Mouse (Mus musculus): ENCODE measurements around the gene Cryzl2. TPM values are rescaled to one million over a fixed set of nuclear protein-coding genes. Genes with fewer than 3 reads are reported as not detected.
A peak's percentile ranks its signal among the peaks of the same experiment; 100 is the strongest.

Cryzl2 gene
- polyA plus RNA-seq (2011; ENCODE audit: insufficient read depth, insufficient read length, low replicate concordance, missing spikeins): 6.3 and 9.1 TPM in 2 replicates

GRCm38 (mm10) chr1:157458421-157459208, at the start of gene Cryzl2:
Gene Cryzl2, plus strand, starts transcription at chr1:157458577.
- WGBS: 11% methylated on average over 28 of the region's 29 CpGs
- TF ChIP-seq CTCF (IDR thresholded peaks at IDR 0.05; ENCODE audit: control insufficient read depth, insufficient read depth, low read length) (peak; percentile 80), POLR2A (IDR thresholded peaks at IDR 0.05; ENCODE audit: borderline replicate concordance, control insufficient read depth, low read depth, low read length) (peak; percentile 58; the same call in 1 of the 2 replicates)
- Histone ChIP-seq H3K27ac (ENCODE audit: control insufficient read depth, insufficient read depth, low read depth, low read length, poor library complexity) (no peak within 1 kb of the TSS), H3K4me1 (ENCODE audit: control insufficient read depth, insufficient read depth, low read length) (no peaks in the 10 kb centered on the region; the same call in 1 of the 2 replicates), H3K4me3 (replicated peaks; ENCODE audit: control insufficient read depth, low read depth, low read length) (peak within 1 kb of the TSS; percentile 57)

GRCm38 (mm10) chr1:157409648-157410047, 48.7 kb upstream of the Cryzl2 start:
- no peaks in the 10 kb centered on the region; the same call in none of the 2 replicates for H3K4me1 ChIP-seq (ENCODE audit: control insufficient read depth, insufficient read depth, low read length)
- 70% methylated on average over 2 of the region's 2 CpGs for WGBS
- no peak for TF ChIP-seq CTCF (IDR thresholded peaks at IDR 0.05; ENCODE audit: control insufficient read depth, insufficient read depth, low read length)
- TF ChIP-seq POLR2A (IDR thresholded peaks at IDR 0.05; ENCODE audit: borderline replicate concordance, control insufficient read depth, low read depth, low read length): no peak
- H3K4me3 ChIP-seq (replicated peaks; ENCODE audit: control insufficient read depth, low read depth, low read length): no peak overlapping the region
- H3K27ac ChIP-seq (ENCODE audit: control insufficient read depth, insufficient read depth, low read depth, low read length, poor library complexity): no peak overlapping the region

- Histone ChIP-seq H3K27ac (ENCODE audit: control insufficient read depth, insufficient read depth, low read depth, low read length, poor library complexity) (no peak overlapping the region), H3K4me1 (ENCODE audit: control insufficient read depth, insufficient read depth, low read length) (no peaks in the 10 kb centered on the region; the same call in none of the 2 replicates), H3K4me3 (replicated peaks; ENCODE audit: control insufficient read depth, low read depth, low read length) (no peak overlapping the region)
- WGBS: 5% methylated on average over 8 of the region's 8 CpGs
- TF ChIP-seq CTCF (IDR thresholded peaks at IDR 0.05; ENCODE audit: control insufficient read depth, insufficient read depth, low read length) (no peak), POLR2A (IDR thresholded peaks at IDR 0.05; ENCODE audit: borderline replicate concordance, control insufficient read depth, low read depth, low read length) (no peak)
These were observed 47.4 kb upstream of the Cryzl2 start for GRCm38 (mm10) chr1:157410937-157411336.

GRCm38 (mm10) chr1:157411341-157411710, 47.1 kb upstream of the Cryzl2 start:
- Histone ChIP-seq H3K4me1 (ENCODE audit: control insufficient read depth, insufficient read depth, low read length) (no peaks in the 10 kb centered on the region; the same call in none of the 2 replicates), H3K4me3 (replicated peaks; ENCODE audit: control insufficient read depth, low read depth, low read length) (peak overlapping the region; percentile 67), H3K27ac (ENCODE audit: control insufficient read depth, insufficient read depth, low read depth, low read length, poor library complexity) (no peak overlapping the region)
- TF ChIP-seq CTCF (IDR thresholded peaks at IDR 0.05; ENCODE audit: control insufficient read depth, insufficient read depth, low read length) (no peak), POLR2A (IDR thresholded peaks at IDR 0.05; ENCODE audit: borderline replicate concordance, control insufficient read depth, low read depth, low read length) (no peak)
- WGBS: 2% methylated on average over 4 of the region's 4 CpGs

- H3K4me1 ChIP-seq (ENCODE audit: control insufficient read depth, insufficient read depth, low read length): no peaks in the 10 kb centered on the region; the same call in none of the 2 replicates
- no peak for TF ChIP-seq CTCF (IDR thresholded peaks at IDR 0.05; ENCODE audit: control insufficient read depth, insufficient read depth, low read length)
- TF ChIP-seq POLR2A (IDR thresholded peaks at IDR 0.05; ENCODE audit: borderline replicate concordance, control insufficient read depth, low read depth, low read length): no peak
- WGBS: under 1% methylated on average over 67 of the region's 85 CpGs
- peak overlapping the region; percentile 67 for H3K4me3 ChIP-seq (replicated peaks; ENCODE audit: control insufficient read depth, low read depth, low read length)
- H3K27ac ChIP-seq (ENCODE audit: control insufficient read depth, insufficient read depth, low read depth, low read length, poor library complexity): peak overlapping the region; percentile 55; the same call in 1 of the 2 replicates
These were observed 46.5 kb upstream of the Cryzl2 start for GRCm38 (mm10) chr1:157411711-157412380.

GRCm38 (mm10) chr1:157412454-157413369, 45.7 kb upstream of the Cryzl2 start, which contains the start of gene Rasal2:
Gene Rasal2, minus strand, starts transcription at chr1:157412595.
- Histone ChIP-seq H3K27ac (ENCODE audit: control insufficient read depth, insufficient read depth, low read depth, low read length, poor library complexity) (peak within 1 kb of the TSS; percentile 55), H3K4me1 (ENCODE audit: control insufficient read depth, insufficient read depth, low read length) (no peaks in the 10 kb centered on the region; the same call in none of the 2 replicates), H3K4me3 (replicated peaks; ENCODE audit: control insufficient read depth, low read depth, low read length) (peak within 1 kb of the TSS; percentile 67)
- no peak for TF ChIP-seq CTCF (IDR thresholded peaks at IDR 0.05; ENCODE audit: control insufficient read depth, insufficient read depth, low read length)
- peak; percentile 32; the same call in 1 of the 2 replicates for TF ChIP-seq POLR2A (IDR thresholded peaks at IDR 0.05; ENCODE audit: borderline replicate concordance, control insufficient read depth, low read depth, low read length)
- 2% methylated on average over 62 of the region's 62 CpGs for WGBS

- Histone ChIP-seq H3K4me3 (replicated peaks; ENCODE audit: control insufficient read depth, low read depth, low read length) (no peak overlapping the region), H3K4me1 (ENCODE audit: control insufficient read depth, insufficient read depth, low read length) (no peaks in the 10 kb centered on the region; the same call in none of the 2 replicates), H3K27ac (ENCODE audit: control insufficient read depth, insufficient read depth, low read depth, low read length, poor library complexity) (no peak overlapping the region)
- TF ChIP-seq POLR2A (IDR thresholded peaks at IDR 0.05; ENCODE audit: borderline replicate concordance, control insufficient read depth, low read depth, low read length) (no peak), CTCF (IDR thresholded peaks at IDR 0.05; ENCODE audit: control insufficient read depth, insufficient read depth, low read length) (no peak)
- WGBS: 74% methylated on average over 3 of the region's 3 CpGs
These were observed 42.6 kb upstream of the Cryzl2 start for GRCm38 (mm10) chr1:157415771-157416170.
